Mouse (Mus musculus) cerebellum, postnatal 14 days (tissue): ENCODE results near the gene Map7d1.
"Not testable (repeated sequence)": the region's sequence is repeated elsewhere in the genome, so short reads cannot be mapped to it uniquely, and the experiment has no call there.

Experiments used
- DNase-seq, 2 experiments: peaks; one replicate each; pipeline ENCODE4 v3.0.0; 2021; ENCODE audit warnings: mixed read lengths in 2 of 2

The Map7d1 gene

GRCm38 (mm10) chr4:126239862-126240475, 16.2 kb downstream of the Map7d1 start:
- peak in 1 of 2 experiments; percentile 5 for DNase-seq

DNA sequence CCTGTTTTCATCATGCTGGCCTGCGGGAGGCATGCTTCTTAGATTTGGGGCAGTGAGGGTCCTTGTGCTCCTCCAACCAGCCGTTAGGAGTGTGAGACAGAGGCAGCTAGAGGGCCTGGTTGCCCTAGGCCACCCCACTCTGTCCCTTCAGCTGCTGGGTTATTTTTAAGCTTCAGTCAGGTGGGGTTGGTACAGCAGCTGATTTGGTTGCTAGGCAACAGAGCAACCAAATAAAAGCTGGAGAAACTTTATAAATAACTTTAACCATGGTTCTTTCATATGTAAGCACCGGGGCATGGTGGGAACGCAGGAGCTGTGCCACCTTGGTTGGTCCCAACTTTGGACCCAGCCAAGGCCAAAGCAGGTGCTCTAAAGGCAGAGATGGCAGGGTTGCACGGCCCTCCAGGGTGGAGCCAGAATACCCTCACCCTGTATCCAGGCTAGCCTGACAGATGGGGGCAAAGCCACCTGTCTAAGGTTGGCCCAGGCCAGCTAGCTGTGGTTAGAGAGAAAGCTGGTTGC, 18.4 kb downstream of the Map7d1 start:
- DNase-seq, result peak in 1 of 2 experiments; percentile 3

DNA sequence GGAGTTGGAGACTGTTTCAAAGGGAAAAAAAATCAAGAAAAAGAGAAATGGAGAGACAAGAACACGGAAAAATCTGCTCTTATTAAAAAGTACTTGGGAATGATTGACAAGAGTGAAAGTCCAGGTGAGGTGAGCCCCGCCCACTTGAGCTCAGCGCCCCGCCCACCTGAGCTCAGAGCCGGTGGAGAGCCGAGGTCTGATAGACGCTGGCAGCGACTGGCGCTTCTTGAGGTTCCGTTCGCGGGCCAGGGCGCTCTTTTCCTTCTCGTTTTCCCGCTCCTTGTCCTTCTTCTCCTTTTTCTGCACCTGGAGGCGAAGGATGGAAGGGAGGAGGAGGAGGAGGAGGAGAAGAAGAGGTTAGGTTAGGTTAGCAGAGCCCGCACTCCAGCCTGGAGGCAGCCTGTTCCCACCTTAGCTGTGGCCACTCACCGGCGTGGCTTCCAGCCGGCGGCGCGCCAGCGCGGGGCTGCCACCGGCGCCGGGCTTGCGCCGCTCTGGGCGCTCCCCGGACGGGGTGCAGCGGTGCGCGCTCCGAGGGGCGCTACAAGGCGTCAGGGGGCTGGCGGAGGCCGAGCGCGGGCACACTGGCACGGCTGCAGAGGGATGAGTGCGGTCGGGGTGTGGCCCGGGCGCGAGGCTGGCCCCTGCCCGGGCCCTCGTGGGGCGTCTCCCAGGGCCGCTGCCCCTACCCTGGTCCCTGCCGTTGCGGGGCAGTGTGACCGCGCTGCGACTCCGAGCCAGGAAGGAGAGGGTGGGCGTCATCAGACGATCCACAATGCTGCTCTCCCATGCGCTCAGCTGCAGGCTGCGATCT, 19.5 kb downstream of the Map7d1 start:
- DNase-seq, result peak in 1 of 2 experiments; percentile 13

- peak in 1 of 2 experiments; percentile 2 for DNase-seq
These were observed 21.0 kb downstream of the Map7d1 start for GRCm38 (mm10) chr4:126235191-126235590.

GRCm38 (mm10) chr4:126234496-126235175, 21.5 kb downstream of the Map7d1 start:
- peak in 1 of 2 experiments; percentile 14 for DNase-seq

DNA sequence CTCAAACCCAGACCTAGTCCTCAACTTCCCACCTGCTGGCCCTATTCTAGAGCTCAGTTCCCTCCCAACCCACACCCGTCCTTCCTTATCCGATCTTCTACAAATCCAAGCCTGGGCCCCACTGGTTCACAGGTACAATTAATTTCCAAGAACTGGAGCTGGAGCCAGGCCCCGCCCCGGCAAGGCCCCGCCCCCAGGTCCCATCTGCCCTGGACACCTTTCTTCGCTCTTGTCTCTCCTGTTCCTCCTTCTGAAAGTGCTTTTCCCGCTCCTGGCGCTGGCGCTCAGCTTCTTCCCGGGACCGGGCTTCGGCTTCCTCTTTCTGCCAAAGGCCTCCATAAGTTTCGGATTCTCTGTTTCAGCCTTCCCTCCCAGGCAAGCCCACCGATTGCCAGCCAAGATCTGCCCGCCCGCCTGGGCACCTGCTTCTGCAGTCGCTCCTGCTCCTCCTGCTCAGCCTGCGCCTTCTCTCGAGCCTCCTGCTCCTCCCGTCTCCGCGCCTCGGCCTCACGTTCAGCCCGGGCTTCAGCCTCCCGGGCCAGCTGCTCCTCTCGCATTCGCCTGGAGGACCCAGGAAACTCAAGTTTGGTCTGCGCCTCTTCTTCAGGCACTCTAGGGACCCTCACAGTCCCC, 22.4 kb downstream of the Map7d1 start:
- DNase-seq, result peak in 1 of 2 experiments; percentile 6

DNA sequence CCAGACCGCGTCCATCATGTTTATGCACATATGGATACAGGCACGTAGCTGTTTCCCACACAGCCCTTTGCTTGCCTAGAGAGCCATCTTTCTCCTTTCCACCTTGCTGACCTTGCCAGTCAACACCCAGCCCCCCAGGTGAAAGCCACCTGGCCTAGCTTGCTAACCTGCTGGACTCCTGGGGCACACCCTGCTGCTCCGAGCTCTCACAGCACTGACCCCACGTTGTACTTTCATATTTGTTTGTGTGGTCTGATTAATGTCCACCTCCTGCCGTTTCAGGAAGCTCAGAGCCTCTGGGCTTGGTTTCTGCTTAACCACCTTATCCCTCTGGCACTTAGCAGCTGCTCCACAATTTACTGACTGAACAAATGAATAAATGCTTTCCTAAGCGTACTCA, 26.2 kb downstream of the Map7d1 start:
- DNase-seq, result no peak

GRCm38 (mm10) chr4:126228144-126228543, 28.0 kb downstream of the Map7d1 start:
- no peak for DNase-seq

DNA sequence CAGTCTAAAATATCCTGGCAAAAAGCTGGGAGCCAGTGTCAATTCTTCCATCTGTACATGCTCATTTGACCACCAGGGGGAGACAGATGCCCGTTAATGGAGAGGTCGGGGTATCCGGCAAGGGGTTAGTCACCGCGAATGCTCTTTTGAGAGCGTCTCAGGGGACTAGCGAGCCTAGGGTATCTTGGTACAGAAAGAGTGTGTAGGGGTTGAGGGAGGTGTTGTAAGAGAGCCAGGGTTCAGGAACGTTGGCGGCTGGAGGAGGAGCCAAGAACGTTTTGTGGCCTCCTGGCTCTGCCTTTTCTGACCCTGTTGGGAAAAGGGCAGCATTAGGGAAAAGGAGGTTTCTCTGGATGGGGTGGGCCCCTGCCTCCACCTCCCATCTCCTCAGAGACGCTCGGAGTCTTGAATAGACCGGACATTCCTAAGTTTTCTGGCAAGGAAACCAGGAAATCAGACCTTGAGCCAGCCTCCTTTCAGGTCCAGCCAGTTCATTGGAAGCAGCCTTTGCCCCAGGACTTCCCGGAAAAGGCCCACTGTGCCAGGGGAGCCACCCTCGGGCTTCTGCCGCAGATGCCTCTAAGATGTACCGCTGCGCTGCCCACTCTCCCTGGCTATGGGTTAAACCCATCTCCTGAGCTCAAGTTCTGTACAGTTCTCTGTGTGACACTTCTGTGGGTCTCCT, 28.9 kb downstream of the Map7d1 start:
- peak; percentile 97 to 99 for DNase-seq

DNA sequence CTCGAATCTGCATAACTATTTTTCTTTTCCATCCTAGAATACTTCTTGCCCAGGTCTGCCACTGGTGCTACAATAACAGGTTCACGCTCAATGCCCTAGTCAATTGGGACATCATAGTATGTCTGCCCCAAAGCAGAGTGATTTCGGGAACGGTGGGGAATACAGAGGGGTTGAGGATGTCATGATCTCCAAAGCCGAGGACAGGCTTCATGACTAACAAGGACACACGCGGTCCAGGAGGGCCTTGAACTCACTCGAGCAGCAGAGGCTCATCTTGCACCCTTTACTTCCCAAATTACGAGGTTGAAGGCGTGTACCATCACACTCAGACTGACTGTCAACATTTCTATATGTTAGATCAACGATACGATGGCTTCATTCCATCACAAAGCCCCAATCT, 29.5 kb downstream of the Map7d1 start:
- DNase-seq, result no peak

DNA sequence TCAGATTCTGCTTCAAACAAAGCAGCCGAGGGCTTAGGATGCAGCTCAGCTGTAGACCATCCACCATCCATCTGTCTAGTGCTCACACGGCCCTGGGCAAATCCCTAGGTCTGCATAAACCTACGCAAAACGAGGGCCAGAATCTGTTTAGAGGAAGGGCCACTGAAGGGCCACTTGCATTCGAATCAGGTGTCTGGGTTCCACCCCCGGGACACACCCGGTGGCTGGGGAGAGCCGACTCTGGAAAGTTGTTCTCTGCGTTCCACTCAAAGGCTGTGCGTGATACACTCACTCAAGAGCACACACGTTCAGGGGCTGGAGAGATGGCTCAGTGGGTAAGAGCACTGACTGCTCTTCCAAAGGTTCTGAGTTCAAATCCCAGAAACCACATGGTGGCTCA, 33.5 kb downstream of the Map7d1 start:
- no peak for DNase-seq

GRCm38 (mm10) chr4:126220045-126220444, 36.1 kb downstream of the Map7d1 start:
- DNase-seq, result no peak

DNA sequence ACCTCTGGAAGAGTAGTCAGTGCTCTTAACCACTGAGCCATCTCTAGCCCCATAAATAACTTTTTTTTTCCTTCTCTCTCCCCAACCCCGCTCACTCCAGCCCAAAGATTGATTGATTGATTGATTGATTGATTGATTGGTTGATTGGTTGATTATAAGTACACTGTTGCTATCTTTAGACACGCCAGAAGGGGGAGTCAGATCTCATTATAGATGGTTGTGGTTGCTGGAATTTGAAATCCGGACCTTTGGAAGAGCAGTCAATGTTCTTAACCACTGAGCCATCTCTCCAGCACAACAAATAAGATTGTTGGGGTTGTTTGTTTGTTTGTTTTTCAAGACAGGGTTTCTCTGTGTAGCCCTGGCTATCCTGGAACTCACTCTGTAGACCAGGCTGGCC, 36.6 kb downstream of the Map7d1 start:
- DNase-seq, result not testable (repeated sequence)

- no peak for DNase-seq
These were observed 38.4 kb downstream of the Map7d1 start for GRCm38 (mm10) chr4:126217771-126218170.

- no peak for DNase-seq
These were observed 49.1 kb downstream of the Map7d1 start for GRCm38 (mm10) chr4:126207081-126207480.

DNA sequence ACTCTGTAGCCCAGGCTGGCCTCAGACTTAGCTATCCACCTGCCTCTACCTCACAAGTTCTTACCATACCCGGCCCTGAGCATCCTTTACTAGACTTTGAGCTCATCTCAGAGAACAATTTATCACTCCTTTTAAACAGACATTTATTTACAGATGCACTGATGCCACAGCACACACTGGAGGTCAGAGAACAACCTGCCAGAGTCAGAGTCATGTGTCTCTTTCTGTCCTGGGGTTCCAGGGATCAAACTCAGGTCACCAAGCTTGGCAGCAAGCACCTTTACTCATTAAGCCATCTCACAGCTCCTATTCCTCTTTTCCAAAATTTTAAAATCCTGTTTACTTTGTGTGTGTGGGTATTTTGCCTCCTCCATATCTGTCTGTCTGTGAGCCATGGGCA, 50.8 kb downstream of the Map7d1 start:
- DNase-seq, result no peak

DNA sequence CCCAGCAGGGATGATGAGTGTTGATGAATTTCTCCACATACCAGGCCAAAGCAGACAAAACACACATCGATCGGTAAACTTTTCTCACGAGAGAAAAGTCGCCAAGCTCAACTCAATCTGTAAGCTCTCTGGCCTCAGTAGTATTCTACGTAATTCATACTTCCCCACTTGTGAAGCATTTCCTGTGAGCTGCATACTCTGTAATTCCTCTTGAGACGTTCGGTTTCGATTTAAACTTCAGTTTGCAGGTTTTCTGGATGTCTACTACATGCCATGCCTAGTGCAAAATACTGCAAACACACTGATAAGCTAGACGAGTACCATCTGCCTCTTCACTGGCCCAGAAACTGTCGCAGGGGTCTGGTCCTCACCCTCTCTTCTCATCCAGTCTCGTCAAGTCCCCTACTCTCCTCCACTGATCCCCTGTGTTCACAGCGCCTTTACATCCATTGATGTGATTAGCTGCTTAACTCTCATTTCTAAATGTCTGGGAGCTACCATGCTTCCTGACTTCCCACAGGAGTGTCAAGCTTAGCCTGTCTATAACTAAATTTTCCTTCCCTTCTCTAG, 51.4 kb downstream of the Map7d1 start:
- DNase-seq, result no peak

DNA sequence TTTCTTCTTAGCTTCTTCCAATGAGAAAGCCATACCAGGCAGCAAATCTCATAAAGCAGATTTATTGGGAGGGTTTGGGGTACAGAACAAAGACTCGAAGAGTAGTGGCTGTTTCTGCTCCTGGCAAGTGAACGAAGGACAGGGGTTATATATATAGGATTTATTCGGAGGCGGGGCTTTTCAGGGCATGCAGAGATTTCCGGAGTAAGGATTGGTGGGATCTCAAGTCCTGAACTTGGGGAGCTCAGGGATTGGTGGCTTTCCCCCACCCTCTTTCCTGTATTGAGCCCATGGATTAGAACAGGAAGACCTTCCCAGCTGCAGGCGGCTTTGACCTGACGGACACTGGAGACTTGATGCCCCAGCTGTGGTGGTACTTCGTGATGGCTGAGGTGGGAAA, 52.1 kb downstream of the Map7d1 start:
- DNase-seq, result no peak

GRCm38 (mm10) chr4:126203336-126203895, 52.7 kb downstream of the Map7d1 start:
- DNase-seq, result no peak

GRCm38 (mm10) chr4:126202303-126203181, 53.6 kb downstream of the Map7d1 start, which contains the start of gene Thrap3:
Thrap3 (minus strand) TSS chr4:126202760.
- peak; percentile 99 for DNase-seq
